Mouse (Mus musculus) retina, adult 2 months (tissue): ENCODE data around the gene Gng12.
A peak's percentile ranks its signal among the peaks of the same experiment; 100 is the strongest.
"Not testable (repeated sequence)": the region's sequence is repeated elsewhere in the genome, so short reads cannot be mapped to it uniquely, and the experiment has no call there.

Source experiments
- DNase-seq: peaks from one replicate; pipeline ENCODE4 v3.0.0-alpha.2; 2012; ENCODE audit warnings: low read depth, low spot score

The Gng12 gene

GRCm38 (mm10) chr6:66955089-66955657 is 59.0 kb downstream of the Gng12 start:
- DNase-seq, result no peak

GRCm38 (mm10) chr6:66958466-66959235 is 62.5 kb downstream of the Gng12 start:
- DNase-seq, result no peak

- DNase-seq, result peak; percentile 48
Measured at GRCm38 (mm10) chr6:66962582-66963043, 66.4 kb downstream of the Gng12 start.

GRCm38 (mm10) chr6:66963068-66963467 is 66.9 kb downstream of the Gng12 start:
- no peak for DNase-seq

GRCm38 (mm10) chr6:66963651-66964050 is 67.5 kb downstream of the Gng12 start:
- DNase-seq, result not testable (repeated sequence)

GRCm38 (mm10) chr6:66964222-66964621 is 68.0 kb downstream of the Gng12 start:
- no peak for DNase-seq

- DNase-seq, result no peak
Measured at GRCm38 (mm10) chr6:66965203-66965602, 69.0 kb downstream of the Gng12 start.

GRCm38 (mm10) chr6:66967788-66968187 is 71.6 kb downstream of the Gng12 start:
- no peak for DNase-seq

- DNase-seq, result no peak
Measured at GRCm38 (mm10) chr6:66969446-66969845, 73.2 kb downstream of the Gng12 start.

GRCm38 (mm10) chr6:66972300-66972699 is 76.1 kb downstream of the Gng12 start:
- DNase-seq, result no peak

GRCm38 (mm10) chr6:66973180-66973579 is 77.0 kb downstream of the Gng12 start:
- DNase-seq, result no peak

- no peak for DNase-seq
Measured at GRCm38 (mm10) chr6:66975522-66975921, 79.3 kb downstream of the Gng12 start.

GRCm38 (mm10) chr6:66979197-66979596 is 83.0 kb downstream of the Gng12 start:
- DNase-seq, result no peak

GRCm38 (mm10) chr6:66980040-66980439 is 83.8 kb downstream of the Gng12 start:
- no peak for DNase-seq

- no peak for DNase-seq
Measured at GRCm38 (mm10) chr6:66981366-66981765, 85.2 kb downstream of the Gng12 start.

- no peak for DNase-seq
Measured at GRCm38 (mm10) chr6:66981864-66982263, 85.7 kb downstream of the Gng12 start.

- DNase-seq, result no peak
Measured at GRCm38 (mm10) chr6:66984079-66984478, 87.9 kb downstream of the Gng12 start.

- no peak for DNase-seq
Measured at GRCm38 (mm10) chr6:66984672-66985071, 88.5 kb downstream of the Gng12 start.

- no peak for DNase-seq
Measured at GRCm38 (mm10) chr6:66985500-66985899, 89.3 kb downstream of the Gng12 start.

- DNase-seq, result no peak
Measured at GRCm38 (mm10) chr6:66986063-66986462, 89.9 kb downstream of the Gng12 start.

GRCm38 (mm10) chr6:66987643-66988042 is 91.4 kb downstream of the Gng12 start:
- DNase-seq, result no peak

- no peak for DNase-seq
Measured at GRCm38 (mm10) chr6:66988363-66988762, 92.2 kb downstream of the Gng12 start.

- no peak for DNase-seq
Measured at GRCm38 (mm10) chr6:66989037-66989436, 92.8 kb downstream of the Gng12 start.
